Mouse (Mus musculus): ENCODE data around the gene Atp2b4. TPM values are rescaled to one million over a fixed set of nuclear protein-coding genes. Genes with fewer than 3 reads are reported as not detected.
"Not testable (repeated sequence)": the region's sequence is repeated elsewhere in the genome, so short reads cannot be mapped to it uniquely, and the experiment has no call there.

Gene Atp2b4
- polyA plus RNA-seq, 1 experiment from 2014 or later, result 25.3 TPM

GRCm38 (mm10) chr1:133713009-133713370 is 87.9 kb downstream of the Atp2b4 start:
- Histone ChIP-seq H3K4me2 (no peak overlapping the region), H3K36me3 (peaks cover 58% of the 10 kb centered on the region), H3K9ac (0 out of 2 replicates have a peak overlapping the region, but pooled peaks have one; percentile 4), H3K9me3 (no peaks in the 10 kb centered on the region), H3K27ac (0 out of 2 replicates have a peak overlapping the region, but pooled peaks have one; percentile 44), H3K4me1 (peaks cover 27% of the 10 kb centered on the region), H3K4me3 (no peak overlapping the region), H3K27me3 (no peaks in the 10 kb centered on the region)
- WGBS, result 27% methylated on average over 2 of the region's 2 CpGs
- ATAC-seq (ENCODE audit: insufficient number of reproducible peaks, insufficient read depth, low FRiP score, low TSS enrichment, low read depth), result no peak

GRCm38 (mm10) chr1:133712288-133713008 is 88.4 kb downstream of the Atp2b4 start:
- Histone ChIP-seq H3K9me3 (no peaks in the 10 kb centered on the region), H3K27me3 (no peaks in the 10 kb centered on the region), H3K36me3 (peaks cover 58% of the 10 kb centered on the region), H3K4me3 (no peak overlapping the region), H3K4me2 (peak overlapping the region; percentile 20; the same call in 1 of the 2 replicates), H3K4me1 (peaks cover 27% of the 10 kb centered on the region), H3K9ac (no peak overlapping the region), H3K27ac (0 out of 2 replicates have a peak overlapping the region, but pooled peaks have one; percentile 44)
- WGBS, result 27% methylated on average over 12 of the region's 12 CpGs
- ATAC-seq (ENCODE audit: insufficient number of reproducible peaks, insufficient read depth, low FRiP score, low TSS enrichment, low read depth), result no peak

GRCm38 (mm10) chr1:133711376-133711775 is 89.5 kb downstream of the Atp2b4 start:
- Histone ChIP-seq H3K27ac (peak overlapping the region; percentile 44), H3K4me2 (no peak overlapping the region), H3K27me3 (no peaks in the 10 kb centered on the region), H3K9ac (no peak overlapping the region), H3K4me1 (peaks cover 27% of the 10 kb centered on the region), H3K36me3 (peaks cover 58% of the 10 kb centered on the region), H3K4me3 (no peak overlapping the region), H3K9me3 (no peaks in the 10 kb centered on the region)
- WGBS, result 23% methylated on average over 6 of the region's 6 CpGs
- no peak for ATAC-seq (ENCODE audit: insufficient number of reproducible peaks, insufficient read depth, low FRiP score, low TSS enrichment, low read depth)

GRCm38 (mm10) chr1:133710895-133711294 is 89.9 kb downstream of the Atp2b4 start:
- no peaks in the 10 kb centered on the region for H3K9me3 ChIP-seq
- H3K27ac ChIP-seq, result peak overlapping the region; percentile 12; the same call in 1 of the 2 replicates
- ATAC-seq (ENCODE audit: insufficient number of reproducible peaks, insufficient read depth, low FRiP score, low TSS enrichment, low read depth), result no peak
- H3K27me3 ChIP-seq, result no peaks in the 10 kb centered on the region
- H3K4me3 ChIP-seq, result no peak overlapping the region
- no peak overlapping the region for H3K9ac ChIP-seq
- WGBS, result 59% methylated on average over 6 of the region's 6 CpGs
- no peak overlapping the region for H3K4me2 ChIP-seq
- H3K4me1 ChIP-seq, result peaks cover 27% of the 10 kb centered on the region
- H3K36me3 ChIP-seq, result peaks cover 60% of the 10 kb centered on the region

GRCm38 (mm10) chr1:133709292-133709691 is 91.5 kb downstream of the Atp2b4 start:
- no peak for ATAC-seq (ENCODE audit: insufficient number of reproducible peaks, insufficient read depth, low FRiP score, low TSS enrichment, low read depth)
- Histone ChIP-seq H3K4me3 (no peak overlapping the region), H3K36me3 (peaks cover 56% of the 10 kb centered on the region), H3K27me3 (no peaks in the 10 kb centered on the region), H3K27ac (no peak overlapping the region), H3K9me3 (no peaks in the 10 kb centered on the region), H3K4me2 (no peak overlapping the region), H3K4me1 (peaks cover 27% of the 10 kb centered on the region), H3K9ac (no peak overlapping the region)
- 81% methylated on average over 3 of the region's 3 CpGs for WGBS

GRCm38 (mm10) chr1:133701824-133702223 is 99.0 kb downstream of the Atp2b4 start:
- H3K9ac ChIP-seq; H3K9me3 ChIP-seq; ATAC-seq (ENCODE audit: insufficient number of reproducible peaks, insufficient read depth, low FRiP score, low TSS enrichment, low read depth); H3K27me3 ChIP-seq; H3K27ac ChIP-seq; H3K4me1 ChIP-seq; H3K4me2 ChIP-seq; H3K4me3 ChIP-seq: not testable (repeated sequence)
- peaks cover 34% of the 10 kb centered on the region for H3K36me3 ChIP-seq
- 37% methylated on average over 1 of the region's 2 CpGs for WGBS

- Histone ChIP-seq H3K9me3 (no peaks in the 10 kb centered on the region), H3K9ac (no peak overlapping the region), H3K27me3 (no peaks in the 10 kb centered on the region), H3K4me3 (no peak overlapping the region), H3K4me2 (no peak overlapping the region), H3K36me3 (0 out of 2 replicates have a peak, but pooled peaks cover 4% of the 10 kb centered on the region), H3K4me1 (peaks cover 33% of the 10 kb centered on the region), H3K27ac (no peak overlapping the region)
- WGBS, result 93% methylated on average over 12 of the region's 12 CpGs
- ATAC-seq (ENCODE audit: insufficient number of reproducible peaks, insufficient read depth, low FRiP score, low TSS enrichment, low read depth), result no peak
Observed at GRCm38 (mm10) chr1:133697935-133698620, 102.8 kb downstream of the Atp2b4 start.

GRCm38 (mm10) chr1:133695901-133696300 is 104.9 kb downstream of the Atp2b4 start:
- H3K4me3 ChIP-seq, result no peak overlapping the region
- H3K4me1 ChIP-seq, result peaks cover 33% of the 10 kb centered on the region
- no peak overlapping the region for H3K9ac ChIP-seq
- peak; percentile 50; the same call in 1 of the 2 replicates for ATAC-seq (ENCODE audit: insufficient number of reproducible peaks, insufficient read depth, low FRiP score, low TSS enrichment, low read depth)
- H3K36me3 ChIP-seq, result no peaks in the 10 kb centered on the region
- 29% methylated on average over 7 of the region's 7 CpGs for WGBS
- H3K9me3 ChIP-seq, result no peaks in the 10 kb centered on the region
- H3K27me3 ChIP-seq, result no peaks in the 10 kb centered on the region
- H3K27ac ChIP-seq, result peak overlapping the region; percentile 86
- no peak overlapping the region for H3K4me2 ChIP-seq

GRCm38 (mm10) chr1:133694876-133695275 is 106.0 kb downstream of the Atp2b4 start:
- Histone ChIP-seq H3K4me3 (no peak overlapping the region), H3K9ac (no peak overlapping the region), H3K36me3 (no peaks in the 10 kb centered on the region), H3K4me1 (peaks cover 36% of the 10 kb centered on the region), H3K4me2 (no peak overlapping the region), H3K9me3 (no peaks in the 10 kb centered on the region), H3K27ac (peak overlapping the region; percentile 86), H3K27me3 (no peaks in the 10 kb centered on the region)
- ATAC-seq (ENCODE audit: insufficient number of reproducible peaks, insufficient read depth, low FRiP score, low TSS enrichment, low read depth), result no peak
- WGBS, result 95% methylated on average over 1 of the region's 1 CpGs

GRCm38 (mm10) chr1:133694301-133694700 is 106.5 kb downstream of the Atp2b4 start:
- no peaks in the 10 kb centered on the region for H3K27me3 ChIP-seq
- no peaks in the 10 kb centered on the region for H3K9me3 ChIP-seq
- no peak overlapping the region for H3K4me2 ChIP-seq
- H3K4me3 ChIP-seq, result no peak overlapping the region
- ATAC-seq (ENCODE audit: insufficient number of reproducible peaks, insufficient read depth, low FRiP score, low TSS enrichment, low read depth), result peak; percentile 37; the same call in 1 of the 2 replicates
- peaks cover 40% of the 10 kb centered on the region for H3K4me1 ChIP-seq
- H3K36me3 ChIP-seq, result no peaks in the 10 kb centered on the region
- WGBS, result 3% methylated on average over 1 of the region's 1 CpGs
- peak overlapping the region; percentile 86 for H3K27ac ChIP-seq
- no peak overlapping the region for H3K9ac ChIP-seq

- Histone ChIP-seq H3K27me3 (no peaks in the 10 kb centered on the region), H3K4me3 (no peak overlapping the region), H3K4me2 (no peak overlapping the region), H3K9me3 (no peaks in the 10 kb centered on the region), H3K27ac (peak overlapping the region; percentile 86), H3K4me1 (peaks cover 40% of the 10 kb centered on the region), H3K36me3 (no peaks in the 10 kb centered on the region), H3K9ac (no peak overlapping the region)
- no peak for ATAC-seq (ENCODE audit: insufficient number of reproducible peaks, insufficient read depth, low FRiP score, low TSS enrichment, low read depth)
- 54% methylated on average over 11 of the region's 11 CpGs for WGBS
Observed at GRCm38 (mm10) chr1:133693536-133694114, 107.2 kb downstream of the Atp2b4 start.

All from embryonic facial prominence, embryonic 13.5 days (tissue).